Mouse (Mus musculus): Measurements from ENCODE around the gene Camkk1. TPM values are rescaled to one million over a fixed set of nuclear protein-coding genes. Genes with fewer than 3 reads are reported as not detected.

The Camkk1 gene
- polyA plus RNA-seq, 1 experiment = 3.8 TPM

- no peak for TF ChIP-seq GATA1 (IDR thresholded peaks at IDR 0.05; ENCODE audit: low read length)
Measured at GRCm38 (mm10) chr11:73031536-73031935, 12.7 kb downstream of the Camkk1 start.

- no peak for TF ChIP-seq GATA1 (IDR thresholded peaks at IDR 0.05; ENCODE audit: low read length)
Measured at GRCm38 (mm10) chr11:73036077-73036476, 17.3 kb downstream of the Camkk1 start.

GRCm38 (mm10) chr11:73036889-73037288, 18.1 kb downstream of the Camkk1 start:
- TF ChIP-seq GATA1 (IDR thresholded peaks at IDR 0.05; ENCODE audit: low read length) = no peak

GRCm38 (mm10) chr11:73037691-73038090, 18.9 kb downstream of the Camkk1 start:
- no peak for TF ChIP-seq GATA1 (IDR thresholded peaks at IDR 0.05; ENCODE audit: low read length)

- TF ChIP-seq GATA1 (IDR thresholded peaks at IDR 0.05; ENCODE audit: low read length) = no peak
Measured at GRCm38 (mm10) chr11:73039102-73039799, 20.4 kb downstream of the Camkk1 start.

GRCm38 (mm10) chr11:73044229-73044755, 25.5 kb downstream of the Camkk1 start:
- TF ChIP-seq GATA1 (IDR thresholded peaks at IDR 0.05; ENCODE audit: low read length) = no peak

- no peak for TF ChIP-seq GATA1 (IDR thresholded peaks at IDR 0.05; ENCODE audit: low read length)
Measured at GRCm38 (mm10) chr11:73044789-73045188, 26.0 kb downstream of the Camkk1 start.

GRCm38 (mm10) chr11:73047542-73047996, 28.8 kb downstream of the Camkk1 start, which contains the start of gene Ncbp3:
Gene Ncbp3, plus strand, starts transcription at chr11:73047783.
- no peak for TF ChIP-seq GATA1 (IDR thresholded peaks at IDR 0.05; ENCODE audit: low read length)

- no peak for TF ChIP-seq GATA1 (IDR thresholded peaks at IDR 0.05; ENCODE audit: low read length)
Measured at GRCm38 (mm10) chr11:73048030-73048876, 29.4 kb downstream of the Camkk1 start.

GRCm38 (mm10) chr11:73049335-73049734, 30.5 kb downstream of the Camkk1 start:
- no peak for TF ChIP-seq GATA1 (IDR thresholded peaks at IDR 0.05; ENCODE audit: low read length)

- TF ChIP-seq GATA1 (IDR thresholded peaks at IDR 0.05; ENCODE audit: low read length) = peak; percentile 36
Measured at GRCm38 (mm10) chr11:73052795-73053194, 34.0 kb downstream of the Camkk1 start.

GRCm38 (mm10) chr11:73057701-73058100, 38.9 kb downstream of the Camkk1 start:
- no peak for TF ChIP-seq GATA1 (IDR thresholded peaks at IDR 0.05; ENCODE audit: low read length)

- TF ChIP-seq GATA1 (IDR thresholded peaks at IDR 0.05; ENCODE audit: low read length) = no peak
Measured at GRCm38 (mm10) chr11:73059630-73060029, 40.8 kb downstream of the Camkk1 start.

- no peak for TF ChIP-seq GATA1 (IDR thresholded peaks at IDR 0.05; ENCODE audit: low read length)
Measured at GRCm38 (mm10) chr11:73061413-73061812, 42.6 kb downstream of the Camkk1 start.

- TF ChIP-seq GATA1 (IDR thresholded peaks at IDR 0.05; ENCODE audit: low read length) = no peak
Measured at GRCm38 (mm10) chr11:73071839-73072238, 53.0 kb downstream of the Camkk1 start.

GRCm38 (mm10) chr11:73076295-73076694, 57.5 kb downstream of the Camkk1 start:
- no peak for TF ChIP-seq GATA1 (IDR thresholded peaks at IDR 0.05; ENCODE audit: low read length)
